Mouse (Mus musculus) spleen, adult 2 months (tissue): ENCODE results near the gene Vasn. TPM values are rescaled to one million over a fixed set of nuclear protein-coding genes. Genes with fewer than 3 reads are reported as not detected.

Experiments used
- DNase-seq, 2 experiments: peaks; one replicate each; pipeline versions ENCODE4 v3.0.0 to v3.0.0-alpha.2; 2012 to 2021; ENCODE audit warnings: low spot score in 2 of 2, low read depth in 1 of 2
- H3K27ac ChIP-seq: fragments of 200-500 bp; 2 replicates; pipeline ENCODE4 v1.5.1; 2012; ENCODE audit warnings: low read length, inconsistent platforms; ENCODE audit not compliant: insufficient read depth
- H3K27me3 ChIP-seq: fragments of 200-500 bp; 2 replicates; pipeline ENCODE4 v1.6.1; 2012; ENCODE audit warnings: mild to moderate bottlenecking, moderate library complexity, low read length, inconsistent platforms; ENCODE audit not compliant: control insufficient read depth, insufficient read depth
- H3K36me3 ChIP-seq: fragments of 200-500 bp; 2 replicates; pipeline ENCODE4 v1.6.1; 2012; ENCODE audit warnings: mild to moderate bottlenecking, low read length, inconsistent platforms; ENCODE audit not compliant: control insufficient read depth, insufficient read depth
- H3K4me1 ChIP-seq: fragments of 200-500 bp; 2 replicates; pipeline ENCODE4 v1.6.1; 2011; ENCODE audit warnings: inconsistent platforms; ENCODE audit not compliant: control insufficient read depth, insufficient read depth, insufficient read length
- H3K4me3 ChIP-seq: fragments of 200-500 bp; 2 replicates; pipeline ENCODE4 v1.5.1; 2011; ENCODE audit warnings: mild to moderate bottlenecking, inconsistent platforms; ENCODE audit not compliant: insufficient read depth, insufficient read length; ENCODE audit errors: extremely low read depth
- CTCF ChIP-seq: fragments of 200-500 bp; IDR thresholded peaks from 2 replicates; pipeline ENCODE4 v1.5.1; 2011; ENCODE audit warnings: mild to moderate bottlenecking, inconsistent platforms; ENCODE audit not compliant: insufficient read depth, insufficient read length, insufficient replicate concordance; ENCODE audit errors: extremely low read depth
- POLR2A ChIP-seq: fragments of 200-500 bp; IDR thresholded peaks from 2 replicates; pipeline ENCODE4 v1.6.1; 2011; ENCODE audit warnings: low read depth, low read length, inconsistent platforms
- WGBS: fragments of 180-500 bp; shearing (Covaris S2); methylation state at CpG from one replicate; pipeline ENCODE4 v1.1.7; 2018; 5-methylcytosine and 5-hydroxymethylcytosine counted together
- polyA plus RNA-seq: library from polyadenylated mRNA; depleted of rRNA; stranded (reverse); fragments of >200 nt; gene quantifications from 2 replicates; pipeline ENCODE4 v1.2.3, GENCODE M21; 2012

Vasn gene
- polyA plus RNA-seq, 1 experiment: 23.6 TPM

- Histone ChIP-seq H3K27me3 (no peaks in the 10 kb centered on the region), H3K36me3 (peaks cover 43% of the 10 kb centered on the region), H3K27ac (no peak overlapping the region), H3K4me1 (no peaks in the 10 kb centered on the region), H3K4me3 (no peak overlapping the region)
- TF ChIP-seq POLR2A (no peak), CTCF (no peak)
- WGBS: 96% methylated on average over 3 of the region's 3 CpGs
- no peak for DNase-seq
Observed at GRCm38 (mm10) chr16:4633661-4634060, 6.1 kb upstream of the Vasn start.

GRCm38 (mm10) chr16:4634681-4635080 is 5.1 kb upstream of the Vasn start:
- TF ChIP-seq POLR2A: no peak
- no peak overlapping the region for H3K4me3 ChIP-seq
- peaks cover 39% of the 10 kb centered on the region for H3K36me3 ChIP-seq
- no peaks in the 10 kb centered on the region for H3K27me3 ChIP-seq
- DNase-seq: no peak
- WGBS: 93% methylated on average over 9 of the region's 9 CpGs
- no peaks in the 10 kb centered on the region for H3K4me1 ChIP-seq
- H3K27ac ChIP-seq: no peak overlapping the region

GRCm38 (mm10) chr16:4635760-4636159 is 4.0 kb upstream of the Vasn start:
- no peak overlapping the region for H3K4me3 ChIP-seq

GRCm38 (mm10) chr16:4638891-4639390 is 800 bp upstream of the Vasn start:
- H3K27me3 ChIP-seq: no peaks in the 10 kb centered on the region
- no peak overlapping the region for H3K4me3 ChIP-seq
- H3K27ac ChIP-seq: no peak overlapping the region
- peaks cover 16% of the 10 kb centered on the region; the same call in 1 of the 2 replicates for H3K4me1 ChIP-seq
- 87% methylated on average over 3 of the region's 3 CpGs for WGBS
- peaks cover 17% of the 10 kb centered on the region for H3K36me3 ChIP-seq
- no peak for TF ChIP-seq CTCF
- TF ChIP-seq POLR2A: no peak
- DNase-seq: no peak

More at GRCm38 (mm10) chr16:4635760-4636159, 4.0 kb upstream of the Vasn start:
- Histone ChIP-seq H3K4me1 (peaks cover 5% of the 10 kb centered on the region; the same call in 1 of the 2 replicates), H3K27me3 (no peaks in the 10 kb centered on the region), H3K27ac (no peak overlapping the region), H3K36me3 (peaks cover 39% of the 10 kb centered on the region)
- 96% methylated on average over 4 of the region's 4 CpGs for WGBS
- TF ChIP-seq POLR2A (no peak), CTCF (no peak)
- DNase-seq: no peak

- DNase-seq: peak in 1 of 2 experiments; percentile 20
- Histone ChIP-seq H3K36me3 (peaks cover 6% of the 10 kb centered on the region), H3K4me1 (peaks cover 16% of the 10 kb centered on the region; the same call in 1 of the 2 replicates), H3K27me3 (no peaks in the 10 kb centered on the region), H3K4me3 (peak overlapping the region; percentile 44; the same call in 1 of the 2 replicates), H3K27ac (peak overlapping the region; percentile 65)
- 49% methylated on average over 17 of the region's 17 CpGs for WGBS
- no peak for TF ChIP-seq POLR2A
- no peak for TF ChIP-seq CTCF
Observed at GRCm38 (mm10) chr16:4640267-4641005, 695 bp downstream of the Vasn start.

- H3K4me1 ChIP-seq: peaks cover 16% of the 10 kb centered on the region; the same call in 1 of the 2 replicates
- DNase-seq: peak in 1 of 2 experiments; percentile 38
- H3K4me3 ChIP-seq: no peak overlapping the region
- H3K36me3 ChIP-seq: peaks cover 9% of the 10 kb centered on the region
- peak overlapping the region; percentile 33; the same call in 1 of the 2 replicates for H3K27ac ChIP-seq
- TF ChIP-seq POLR2A (no peak), CTCF (no peak)
- no peaks in the 10 kb centered on the region for H3K27me3 ChIP-seq
- 61% methylated on average over 3 of the region's 3 CpGs for WGBS
Observed at GRCm38 (mm10) chr16:4641119-4641838, 1.5 kb downstream of the Vasn start.

GRCm38 (mm10) chr16:4642190-4642589 is 2.4 kb downstream of the Vasn start:
- no peak for DNase-seq
- peaks cover 16% of the 10 kb centered on the region; the same call in 1 of the 2 replicates for H3K4me1 ChIP-seq
- 0 out of 2 replicates have a peak overlapping the region, but pooled peaks have one; percentile 8 for H3K27ac ChIP-seq
- peaks cover 13% of the 10 kb centered on the region for H3K36me3 ChIP-seq
- TF ChIP-seq POLR2A (no peak), CTCF (no peak)
- 91% methylated on average over 13 of the region's 13 CpGs for WGBS
- no peaks in the 10 kb centered on the region for H3K27me3 ChIP-seq
- no peak overlapping the region for H3K4me3 ChIP-seq
